Mouse (Mus musculus) kidney, adult 18-20 months (tissue): ENCODE data around the gene Rtn2.
A peak's percentile ranks its signal among the peaks of the same experiment; 100 is the strongest.
"Not testable (repeated sequence)": the region's sequence is repeated elsewhere in the genome, so short reads cannot be mapped to it uniquely, and the experiment has no call there.

Experiments
- DNase-seq: peaks from one replicate; pipeline ENCODE4 v3.0.0; 2021

Gene Rtn2

GRCm38 (mm10) chr7:19269721-19270441, 12.5 kb upstream of the Rtn2 start:
- peak; percentile 56 for DNase-seq

GRCm38 (mm10) chr7:19270509-19271237, 11.8 kb upstream of the Rtn2 start:
- no peak for DNase-seq

DNA sequence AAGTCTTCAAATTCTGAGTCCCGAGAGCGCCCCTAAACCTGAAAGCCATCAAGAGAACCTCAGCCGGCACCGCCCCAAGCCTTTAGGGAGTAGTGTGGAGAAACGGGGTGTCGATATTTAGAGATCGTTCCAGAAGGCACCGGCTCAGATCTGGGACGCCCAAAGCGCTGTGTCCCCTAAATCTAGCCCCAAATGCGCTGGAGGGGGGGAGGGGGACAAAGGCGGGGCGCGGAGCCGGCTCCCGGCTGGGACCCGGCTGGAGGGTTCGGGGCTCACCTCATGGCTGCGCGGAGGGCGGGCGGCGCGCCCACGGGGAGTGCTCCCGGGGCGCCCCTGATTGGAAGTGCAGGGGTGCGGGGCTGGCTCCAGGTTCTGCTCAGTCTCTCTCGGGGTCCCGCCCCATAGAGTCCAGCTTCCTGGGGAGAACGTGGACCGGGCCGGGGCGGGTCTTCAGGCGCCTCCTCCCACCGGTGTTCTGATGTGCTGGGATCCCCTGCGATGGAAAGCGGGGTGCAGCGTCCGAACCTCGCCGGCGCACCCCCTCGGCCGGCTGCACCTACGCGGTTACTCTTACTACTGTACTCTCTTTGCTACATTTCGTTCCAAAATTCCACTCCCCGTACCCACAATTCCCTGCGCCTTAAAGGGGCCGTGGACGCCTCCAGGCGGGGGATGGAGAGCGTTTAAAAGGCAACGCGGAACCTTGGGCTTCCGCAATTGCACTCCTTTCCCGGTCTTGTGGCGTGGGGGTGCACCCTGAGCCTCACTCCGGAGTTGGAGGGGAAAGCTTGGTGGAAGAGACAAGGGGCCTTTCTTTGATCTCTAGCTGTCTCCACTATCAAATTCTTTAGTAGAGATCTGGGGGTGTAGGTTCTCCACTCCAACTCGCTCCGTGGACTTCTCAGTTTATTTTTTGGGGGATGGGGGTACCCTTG, 10.9 kb upstream of the Rtn2 start, which contains the start of gene Vasp:
TSS of gene Vasp (minus strand) at position 580 of the 935 bp plus-strand sequence.
- DNase-seq: peak; percentile 92

GRCm38 (mm10) chr7:19272173-19272764, 10.2 kb upstream of the Rtn2 start:
- DNase-seq: peak; percentile 83

- DNase-seq: no peak
Measured at GRCm38 (mm10) chr7:19276253-19276652, 6.2 kb upstream of the Rtn2 start.

DNA sequence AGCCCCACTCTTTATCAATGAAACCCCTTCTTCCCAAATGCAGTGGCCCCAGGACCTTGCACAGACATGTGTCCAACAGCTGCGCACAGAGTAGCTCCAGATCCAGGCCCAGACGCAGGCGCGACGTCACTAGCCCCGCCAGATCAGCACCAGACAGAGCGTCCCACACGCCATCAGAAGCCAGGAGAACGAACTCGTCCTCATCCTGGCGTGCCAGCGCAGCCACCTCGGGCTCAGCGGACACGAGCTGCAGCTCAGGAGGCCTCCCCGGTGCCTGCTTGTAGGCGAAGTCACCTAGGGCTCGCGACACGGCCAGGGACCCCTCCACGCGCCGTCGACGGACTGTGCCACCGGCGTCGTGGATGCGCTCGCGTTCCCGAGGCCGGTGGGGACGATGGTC, 3.4 kb upstream of the Rtn2 start:
- DNase-seq: no peak

GRCm38 (mm10) chr7:19279581-19280114, 2.8 kb upstream of the Rtn2 start, which contains the start of gene Ppm1n:
Gene Ppm1n, minus strand, starts transcription at chr7:19280064.
- no peak for DNase-seq

DNA sequence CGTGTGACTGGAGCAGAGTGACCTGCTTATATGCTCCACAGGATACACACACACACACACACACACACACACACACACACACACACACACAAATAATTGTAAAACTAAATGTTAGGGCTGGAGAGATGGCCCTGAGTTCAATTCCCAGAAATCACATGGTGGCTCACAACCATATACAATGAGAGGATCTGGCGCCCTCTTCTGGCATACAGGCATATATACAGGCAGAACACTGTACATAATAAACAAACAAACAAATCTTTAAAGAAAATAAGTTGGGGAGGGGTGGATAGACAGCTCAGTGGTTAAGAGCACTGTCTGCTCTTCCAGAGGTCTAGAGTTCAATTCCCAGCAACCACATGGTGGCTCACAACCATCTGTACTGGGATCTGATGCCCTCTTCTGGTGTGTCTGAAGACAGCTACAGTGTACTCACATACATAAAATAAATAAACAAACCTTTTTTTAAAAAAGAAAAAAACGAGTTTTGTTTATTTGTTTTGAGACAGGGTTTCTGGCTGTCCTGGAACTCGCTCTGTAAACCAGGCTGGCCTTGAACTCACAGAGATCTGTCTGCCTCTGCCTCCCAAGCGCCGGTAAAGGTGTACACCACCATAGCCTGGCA, 632 bp upstream of the Rtn2 start:
- DNase-seq: not testable (repeated sequence)

- DNase-seq: peak; percentile 62
Measured at GRCm38 (mm10) chr7:19282791-19283405, 474 bp downstream of the Rtn2 start.

DNA sequence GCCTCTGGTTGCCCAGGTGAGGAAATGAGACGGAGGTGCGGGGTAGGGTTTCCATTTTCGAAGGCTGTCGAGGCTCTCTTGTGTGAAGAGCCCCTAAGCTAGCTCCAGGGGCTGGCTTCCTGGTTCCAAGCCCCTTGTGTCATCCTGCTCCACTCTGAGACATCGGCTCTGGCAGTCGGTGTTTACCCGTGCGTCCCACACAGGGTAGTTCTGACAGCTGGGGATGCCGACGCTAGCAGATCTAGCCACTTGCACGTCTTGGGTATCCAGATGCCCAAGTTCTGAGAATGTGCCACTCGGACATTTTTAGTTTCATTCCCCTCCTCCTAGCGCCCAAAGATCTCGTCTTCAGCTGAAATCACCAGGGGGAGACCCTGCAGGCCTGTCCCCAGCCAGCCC, 981 bp downstream of the Rtn2 start:
- DNase-seq: no peak

DNA sequence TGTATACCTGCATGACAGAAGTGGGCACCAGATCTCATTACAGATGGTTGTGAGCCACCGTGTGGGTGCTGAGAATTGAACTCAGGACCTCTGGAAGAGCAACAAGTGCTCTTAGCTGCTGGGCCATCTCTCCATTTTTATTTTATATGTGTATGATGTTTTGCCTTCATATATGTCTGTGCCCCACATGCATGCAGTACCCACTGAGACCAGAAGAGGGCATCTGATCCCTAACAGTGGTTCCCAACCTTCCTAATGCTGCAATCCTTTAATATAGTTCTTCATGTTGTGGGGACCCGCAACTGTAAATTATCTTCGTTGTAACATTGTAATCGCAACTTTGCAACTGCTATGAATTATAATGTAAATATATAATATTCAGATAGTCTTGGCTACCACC, 2.3 kb downstream of the Rtn2 start:
- DNase-seq: peak; percentile 66

DNA sequence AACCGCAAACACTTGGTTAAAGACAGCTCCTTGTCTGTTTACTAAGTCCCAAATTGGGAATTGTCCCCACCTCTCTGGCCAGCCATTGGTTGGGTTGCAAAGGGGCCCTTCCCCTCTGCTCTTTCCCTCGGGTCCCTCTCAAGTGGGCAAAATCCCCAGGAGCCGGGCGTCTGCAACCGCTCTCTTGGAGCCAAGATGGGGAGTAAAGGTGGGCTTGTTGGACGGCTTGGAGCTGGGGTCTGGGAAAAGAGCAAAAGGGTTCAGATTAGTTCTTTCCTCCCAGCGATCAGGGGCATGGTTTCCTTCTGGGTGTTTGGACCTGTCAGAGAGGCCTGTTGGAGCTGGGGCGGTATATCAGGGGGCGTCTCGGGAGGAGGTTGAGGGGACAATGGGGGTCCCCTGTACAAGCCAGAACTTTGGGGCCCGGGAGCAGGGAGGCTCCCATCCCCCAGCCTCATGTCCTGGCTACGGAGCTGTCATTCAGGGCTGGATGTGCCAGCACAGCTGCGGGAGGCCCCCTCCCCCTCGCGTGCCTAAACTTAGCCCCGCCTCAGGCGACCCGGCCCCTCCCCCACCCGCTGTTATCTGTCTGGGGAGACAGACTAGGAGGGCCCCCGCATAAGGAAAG, 8.7 kb downstream of the Rtn2 start:
- no peak for DNase-seq

DNA sequence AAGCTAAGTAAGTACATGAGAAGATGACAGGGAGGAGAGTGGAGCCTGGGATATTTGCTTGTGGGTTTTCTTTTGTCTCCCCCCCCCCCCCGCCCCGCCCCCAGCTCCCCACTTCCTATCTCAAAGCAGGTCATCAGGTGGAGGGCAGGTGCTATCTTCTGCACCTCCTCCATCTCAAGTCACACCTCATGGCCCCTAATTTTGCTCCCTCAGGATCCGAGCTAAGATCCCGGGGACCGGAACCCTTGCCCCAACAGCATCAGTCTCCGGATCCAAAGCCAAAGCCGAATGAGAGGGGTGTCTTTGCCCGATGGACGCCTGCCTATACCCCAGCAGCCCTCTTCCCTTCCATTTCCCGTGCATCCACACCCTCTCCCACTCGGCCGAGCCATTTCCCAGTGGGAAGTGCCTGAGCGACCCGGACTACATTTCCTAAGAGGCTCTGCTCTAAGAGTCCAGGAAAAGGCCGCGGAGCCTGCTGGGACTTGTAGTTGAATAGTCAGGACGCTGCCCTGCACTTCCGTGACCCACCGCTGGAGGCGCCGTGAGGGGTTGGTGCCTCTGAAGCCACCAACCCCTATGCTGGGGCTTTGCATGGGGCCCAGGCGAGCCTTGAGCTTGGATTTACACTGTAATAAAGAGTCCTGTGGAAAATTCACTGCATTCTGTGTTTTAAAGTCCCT, 13.2 kb downstream of the Rtn2 start:
- DNase-seq: peak; percentile 99

DNA sequence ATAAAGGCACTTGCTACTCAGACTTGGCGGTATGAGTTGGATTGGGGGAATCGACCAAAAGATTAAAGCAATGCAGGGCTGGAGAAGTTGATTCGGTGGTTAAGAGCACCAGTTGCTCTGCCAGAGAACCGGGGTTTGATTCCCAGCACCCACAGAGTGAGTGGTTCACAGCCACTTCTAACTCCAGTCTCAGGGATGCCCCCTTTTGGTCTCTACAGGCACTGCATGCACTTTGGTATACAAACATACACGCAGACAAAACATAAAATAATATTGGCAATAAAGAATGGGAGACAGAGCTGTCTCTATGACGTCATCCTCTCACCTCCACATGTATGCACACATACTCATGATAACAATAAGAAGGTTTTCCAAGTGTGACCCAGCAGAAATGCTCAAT, 14.6 kb downstream of the Rtn2 start:
- DNase-seq: no peak

DNA sequence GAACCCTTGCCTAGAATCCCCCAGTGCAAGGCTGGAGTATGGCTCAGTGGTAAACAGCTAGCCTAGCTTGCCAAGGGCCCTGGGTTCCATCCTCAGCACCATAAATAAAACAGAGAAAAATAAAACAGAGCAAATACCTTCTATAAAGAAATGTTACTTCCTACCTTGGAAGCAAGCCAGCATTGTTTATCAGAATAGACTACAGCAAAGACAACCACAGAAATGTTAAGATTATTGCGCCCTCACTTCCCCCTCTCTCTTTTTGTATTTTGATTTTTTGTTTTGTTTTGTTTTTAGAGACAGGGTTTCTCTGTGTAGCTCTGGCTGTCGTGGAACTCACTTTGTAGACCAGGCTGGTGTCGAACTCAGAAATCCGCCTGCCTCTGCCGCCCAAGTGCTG, 15.4 kb downstream of the Rtn2 start:
- DNase-seq: no peak

DNA sequence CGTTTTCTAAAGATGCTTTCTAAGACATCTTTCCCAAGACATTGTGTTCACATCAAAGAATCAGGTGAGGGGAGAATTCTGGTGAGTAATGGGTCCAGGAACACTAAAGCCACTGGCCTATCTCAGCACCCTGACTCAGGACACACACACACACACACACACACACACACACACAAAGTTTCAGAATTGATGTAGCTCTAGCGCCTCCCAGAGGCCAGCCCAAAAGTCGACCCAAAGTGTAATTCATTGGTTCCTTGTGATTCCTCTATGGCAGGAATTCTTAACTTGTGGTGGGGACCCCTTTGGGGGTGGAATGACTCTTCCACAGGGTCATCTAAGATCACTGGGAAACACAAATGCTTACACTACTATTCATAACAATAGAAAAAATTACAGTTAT, 16.8 kb downstream of the Rtn2 start:
- no peak for DNase-seq

- DNase-seq: peak; percentile 81
Measured at GRCm38 (mm10) chr7:19300501-19301421, 18.3 kb downstream of the Rtn2 start.

GRCm38 (mm10) chr7:19301461-19302263, 19.2 kb downstream of the Rtn2 start:
- no peak for DNase-seq
